Mouse (Mus musculus) ovary, postnatal 10 days (tissue): ENCODE measurements around the gene Tpcn1.

Source experiments
- DNase-seq: peaks from one replicate; pipeline ENCODE4 v3.0.0; 2022; ENCODE audit warnings: low spot score

Gene Tpcn1

DNA sequence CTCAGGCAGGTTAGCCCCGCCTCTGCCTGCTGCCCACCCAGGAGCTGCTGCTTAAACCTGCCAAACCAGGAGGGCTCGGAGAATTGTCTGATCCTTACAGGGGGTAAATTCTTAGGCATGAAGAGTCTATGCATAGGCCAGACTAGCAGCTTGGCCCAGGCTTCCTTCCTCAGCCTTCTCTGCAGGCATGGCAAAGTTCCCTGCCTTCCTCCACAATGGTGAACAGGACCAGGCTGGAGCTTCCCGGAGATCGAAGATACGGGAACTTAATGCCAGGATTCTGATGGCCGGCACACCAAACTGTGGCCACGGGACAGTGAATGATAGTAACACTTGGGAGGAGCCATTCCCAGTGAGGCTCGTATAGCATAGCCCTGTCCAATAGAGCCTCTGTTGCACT lies 30.4 kb downstream of the Tpcn1 start:
- DNase-seq: no peak

DNA sequence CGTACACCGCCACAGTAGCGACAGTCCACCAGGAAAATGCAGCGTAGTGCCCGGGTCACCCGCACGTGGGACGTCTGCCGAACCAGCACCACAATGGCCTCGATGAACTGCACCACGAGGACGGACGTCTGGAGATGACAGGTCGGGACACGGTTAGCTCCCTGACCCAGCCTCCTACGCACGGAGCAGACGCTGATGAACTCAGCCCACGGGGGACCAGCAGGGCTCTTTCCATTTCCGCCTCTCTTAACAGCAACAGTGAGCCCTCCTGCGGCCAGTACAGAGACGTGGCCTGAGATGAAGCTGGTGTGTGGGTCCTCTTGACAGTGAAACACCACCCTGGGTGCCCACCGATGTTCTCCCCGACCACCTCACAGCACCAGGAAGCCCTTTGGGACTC lies 32.6 kb downstream of the Tpcn1 start:
- no peak for DNase-seq

DNA sequence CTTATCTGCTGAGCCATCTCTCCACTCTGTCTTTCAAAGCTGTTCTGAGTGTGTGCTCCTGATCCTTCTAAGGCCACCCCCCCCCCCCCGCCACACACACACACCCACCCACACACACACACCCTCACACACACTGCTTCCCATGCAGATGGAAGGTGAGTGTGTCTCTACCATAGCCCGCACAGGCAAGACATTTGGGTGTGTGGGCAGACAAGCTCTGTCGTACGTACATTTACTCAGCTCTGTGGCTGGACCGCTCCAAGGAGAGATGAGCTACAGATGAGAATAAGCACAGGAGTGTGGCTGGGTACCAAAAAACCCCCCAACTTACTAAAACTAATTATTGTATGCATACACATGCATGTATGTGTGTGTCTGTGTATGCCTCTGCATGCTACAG lies 37.8 kb downstream of the Tpcn1 start:
- no peak for DNase-seq

DNA sequence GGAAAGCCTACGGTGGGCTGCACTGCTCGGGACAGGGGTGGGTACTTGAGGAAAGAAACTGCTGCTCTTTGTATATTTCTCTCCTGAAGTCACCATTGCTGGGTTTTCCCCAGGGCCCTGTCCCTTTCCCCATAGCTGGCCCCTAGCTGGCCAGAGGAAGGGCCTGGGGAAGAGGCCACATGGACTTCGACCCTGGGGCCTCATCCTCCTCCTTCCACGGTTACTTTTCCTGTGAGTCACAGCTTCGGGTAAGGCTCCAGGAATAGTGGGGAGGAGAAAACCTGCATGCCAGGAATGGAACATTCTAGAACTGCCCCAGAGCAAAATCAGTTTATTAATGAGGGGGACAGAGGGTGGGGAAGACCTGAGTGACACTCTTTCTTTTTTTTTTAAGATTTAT lies 38.3 kb downstream of the Tpcn1 start:
- DNase-seq: no peak

DNA sequence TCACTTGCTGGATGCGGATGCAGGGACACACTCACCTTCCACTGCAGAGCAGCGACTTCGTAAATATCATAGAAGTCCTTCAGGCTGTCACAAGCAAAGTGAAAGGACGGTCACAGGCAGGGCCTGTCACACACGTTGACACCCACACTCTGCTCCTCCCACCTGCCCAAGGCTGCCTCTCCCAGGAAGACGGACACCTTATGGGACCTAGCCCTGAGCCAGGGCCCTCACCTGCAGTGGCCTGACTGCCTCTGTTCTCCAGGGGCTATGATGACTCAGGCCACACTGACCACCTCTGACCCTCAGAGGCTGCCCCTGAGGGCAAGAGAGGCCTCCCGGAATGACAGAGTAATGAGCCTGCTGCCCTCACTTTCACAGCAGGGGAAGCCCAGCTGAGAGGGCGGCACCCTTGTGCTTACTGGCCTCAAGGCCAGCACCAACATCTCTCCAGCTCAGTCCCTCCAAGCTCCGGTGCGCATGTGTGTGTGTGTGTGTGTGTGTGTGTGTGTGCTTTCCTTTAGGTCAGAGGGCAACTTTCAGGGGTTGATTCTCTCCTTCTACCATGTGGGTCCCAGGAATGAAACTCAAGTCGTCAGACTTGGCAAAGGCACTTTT lies 40.1 kb downstream of the Tpcn1 start:
- no peak for DNase-seq

DNA sequence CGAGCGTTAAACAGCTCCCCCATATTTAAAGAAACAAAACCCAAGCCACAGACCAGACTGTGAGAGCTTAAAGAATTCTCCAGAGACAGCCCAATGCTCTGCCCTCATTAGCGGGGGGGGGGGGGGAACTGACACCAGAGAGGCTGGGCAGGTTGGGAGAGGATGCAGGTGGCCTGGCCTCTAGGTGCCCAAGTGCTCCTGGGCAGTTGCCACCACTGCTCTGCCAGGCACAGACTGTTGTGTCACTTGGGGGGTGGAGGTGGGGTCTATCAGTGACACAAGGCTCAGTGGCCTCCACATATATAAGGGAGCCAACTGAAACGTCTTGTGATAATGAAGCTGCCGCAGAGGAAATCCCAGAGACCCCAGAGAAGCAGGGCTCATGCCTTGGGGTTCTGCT lies 51.8 kb downstream of the Tpcn1 start:
- no peak for DNase-seq

DNA sequence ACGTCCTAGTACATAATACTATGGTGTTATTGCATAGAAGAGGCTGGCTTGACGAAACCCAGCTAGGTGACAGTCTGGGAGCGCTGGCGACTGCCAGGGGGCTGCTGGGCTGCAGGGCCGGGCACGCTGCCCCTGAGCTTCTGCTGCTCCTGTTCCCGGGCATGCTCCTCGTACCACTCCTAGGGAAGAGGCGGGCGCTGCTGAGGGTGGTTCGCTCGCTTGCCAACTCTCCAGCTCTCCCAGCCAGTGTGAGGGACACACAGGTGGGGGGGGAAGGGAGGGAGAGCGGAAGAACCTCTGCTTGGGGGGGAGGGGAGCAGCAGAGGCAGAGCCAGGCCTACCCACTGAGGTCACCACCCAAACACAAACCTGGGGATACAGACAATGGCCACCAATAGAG lies 52.4 kb downstream of the Tpcn1 start:
- DNase-seq: no peak

DNA sequence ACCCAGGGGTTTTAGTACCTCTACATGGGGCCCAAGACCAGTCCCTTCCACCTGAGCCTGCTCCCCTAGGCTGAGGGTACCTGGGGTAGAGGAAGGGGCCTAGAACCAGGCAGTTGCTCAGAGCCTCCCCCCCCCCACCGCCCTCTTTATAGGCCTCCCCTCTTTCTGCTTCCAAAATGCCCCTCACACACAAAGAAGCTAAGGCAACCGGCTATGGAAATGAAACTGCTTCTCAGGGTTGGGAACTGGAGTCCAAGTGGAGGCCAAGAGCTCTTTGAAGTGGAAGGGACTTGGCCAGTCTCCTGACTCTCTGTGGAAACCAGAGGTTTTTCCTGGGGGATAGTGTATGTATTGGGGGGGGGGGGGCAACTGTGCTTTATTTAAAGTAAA lies 53.8 kb downstream of the Tpcn1 start:
- DNase-seq: no peak

DNA sequence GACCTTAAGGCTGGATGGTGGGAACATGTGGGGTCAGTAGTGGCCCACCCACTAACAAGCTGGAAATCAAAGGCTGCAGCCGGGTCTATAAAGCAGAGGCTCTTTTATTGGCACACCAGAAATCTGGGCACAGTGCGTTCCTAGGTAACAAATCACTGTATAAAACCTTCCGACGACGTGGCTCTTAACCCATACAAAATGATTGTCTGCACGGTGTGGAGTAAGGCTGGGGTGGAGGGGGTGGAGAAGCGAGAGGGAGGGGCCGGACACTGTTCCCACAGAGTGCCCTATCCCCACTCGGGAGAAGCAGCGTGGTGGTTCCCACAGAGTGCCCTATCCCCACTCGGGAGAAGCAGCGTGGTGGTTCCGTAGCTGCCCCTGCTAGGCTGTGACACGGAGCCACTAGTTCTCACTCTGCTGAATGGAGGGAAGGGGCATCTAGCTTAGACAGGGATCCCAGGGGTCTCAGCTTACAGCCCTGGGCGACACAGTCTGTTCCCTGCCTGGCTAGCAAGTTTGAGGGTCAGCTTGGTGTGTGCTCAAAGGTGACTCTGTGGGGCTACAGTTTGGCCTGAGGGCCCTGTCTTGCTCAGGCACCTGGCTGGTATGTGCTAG lies 54.3 kb downstream of the Tpcn1 start:
- DNase-seq: no peak

DNA sequence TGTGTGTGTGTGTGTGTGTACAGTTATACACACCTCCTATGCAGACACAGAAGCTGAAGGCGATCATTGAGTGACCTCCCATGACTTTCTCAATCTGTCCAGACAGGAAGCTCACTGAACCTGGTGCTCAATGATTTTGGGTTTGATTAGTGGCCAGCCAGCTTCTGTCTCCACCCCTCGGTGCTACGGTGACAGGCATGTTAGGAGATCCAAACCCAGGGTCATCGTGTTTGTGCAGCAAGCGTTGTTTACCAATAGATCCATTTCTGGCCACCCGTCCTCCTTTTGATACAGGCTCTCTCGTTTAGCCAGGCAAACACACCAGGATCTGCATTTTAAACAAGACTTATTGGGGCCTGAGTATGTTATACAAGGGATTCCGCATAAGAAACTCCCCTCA lies 56.8 kb downstream of the Tpcn1 start:
- DNase-seq: no peak

DNA sequence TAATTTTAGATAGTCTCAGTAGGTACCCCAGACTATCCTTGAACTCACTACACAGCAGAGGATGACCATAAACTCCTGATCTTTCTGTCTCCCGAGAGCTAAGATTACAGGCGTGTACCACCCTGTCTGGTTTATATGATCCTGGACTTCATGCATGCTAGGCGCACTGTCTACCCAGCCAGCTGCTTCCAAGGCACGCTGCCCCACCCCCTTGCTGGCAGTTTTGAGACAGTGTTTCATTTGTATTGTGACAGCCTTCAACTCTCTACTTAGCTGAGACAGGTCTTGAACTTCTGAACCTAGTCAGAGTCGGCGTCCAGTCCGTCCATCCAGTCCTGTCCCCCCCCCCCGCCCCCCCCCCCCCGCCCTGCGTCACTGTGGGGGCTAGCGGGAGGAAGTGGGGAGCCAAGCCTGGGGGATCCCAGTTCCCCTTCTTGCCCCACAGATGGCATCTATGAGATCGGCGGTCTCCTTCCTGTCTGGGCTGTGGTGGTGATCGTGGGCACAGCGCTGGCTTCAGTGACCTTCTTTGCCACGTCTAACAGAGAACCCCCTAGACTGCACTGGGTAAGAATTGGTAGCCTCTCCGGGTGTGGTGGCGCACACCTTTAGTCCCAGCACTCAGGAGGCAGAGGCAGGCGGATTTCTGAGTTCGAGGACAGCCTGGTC lies 61.0 kb downstream of the Tpcn1 start:
- DNase-seq: no peak

DNA sequence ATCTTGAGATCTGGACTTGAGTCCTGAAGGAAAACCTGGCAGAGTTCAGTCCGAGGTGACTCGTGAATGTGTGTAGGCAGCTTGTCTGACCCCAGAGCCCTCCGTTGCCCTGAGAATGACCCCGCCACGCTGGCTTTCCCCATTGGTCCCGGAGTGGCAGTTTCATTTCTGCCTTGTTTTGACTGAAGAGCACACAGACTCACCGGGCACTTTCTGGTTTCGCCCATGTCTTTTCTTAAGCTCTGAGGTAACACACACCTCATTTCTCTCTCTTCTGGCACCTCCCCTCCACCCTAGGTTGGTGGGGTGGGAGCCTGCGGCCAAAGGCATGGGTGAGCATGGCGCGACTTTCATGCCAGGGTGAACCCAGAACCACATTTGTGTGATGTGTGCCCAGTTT lies 62.2 kb downstream of the Tpcn1 start:
- no peak for DNase-seq

DNA sequence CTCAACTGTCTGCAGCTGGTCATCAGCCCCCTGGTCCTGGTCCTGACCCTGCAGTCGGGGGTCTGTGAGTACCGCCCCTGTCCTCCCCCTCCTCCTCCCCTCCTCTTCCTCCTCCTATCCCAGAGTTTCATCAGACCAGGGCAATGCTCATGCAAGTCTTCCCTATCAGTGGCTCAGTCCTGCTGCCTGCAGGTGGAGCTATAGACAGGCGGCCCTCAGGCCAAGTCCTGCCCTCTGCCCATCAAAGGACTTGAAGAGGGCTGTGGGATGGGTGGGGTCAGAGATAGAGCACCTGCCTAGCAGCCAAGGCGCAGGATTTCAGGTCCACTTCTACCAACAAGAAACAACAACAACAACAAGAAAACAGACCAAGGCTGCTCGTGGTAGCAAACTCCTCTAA lies 62.7 kb downstream of the Tpcn1 start:
- no peak for DNase-seq

DNA sequence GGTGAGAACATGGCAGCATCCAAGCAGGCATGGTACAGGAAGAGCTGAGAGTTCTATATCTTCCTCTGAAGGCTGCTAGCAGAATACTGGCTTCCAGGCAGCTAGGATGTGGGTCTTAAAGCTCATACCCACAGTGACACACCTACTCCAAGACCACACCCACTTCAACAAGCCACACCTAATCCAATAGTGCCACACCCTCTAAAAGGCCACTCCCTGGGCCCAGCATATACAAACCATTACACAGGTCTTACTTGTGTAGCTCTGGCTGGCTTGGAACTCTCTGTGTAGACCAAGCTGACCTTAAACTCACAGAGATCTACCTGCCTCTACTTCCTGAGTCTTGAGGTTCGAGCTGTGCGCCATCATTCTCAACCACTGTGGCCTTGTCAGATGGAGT lies 63.7 kb downstream of the Tpcn1 start:
- DNase-seq: no peak

DNA sequence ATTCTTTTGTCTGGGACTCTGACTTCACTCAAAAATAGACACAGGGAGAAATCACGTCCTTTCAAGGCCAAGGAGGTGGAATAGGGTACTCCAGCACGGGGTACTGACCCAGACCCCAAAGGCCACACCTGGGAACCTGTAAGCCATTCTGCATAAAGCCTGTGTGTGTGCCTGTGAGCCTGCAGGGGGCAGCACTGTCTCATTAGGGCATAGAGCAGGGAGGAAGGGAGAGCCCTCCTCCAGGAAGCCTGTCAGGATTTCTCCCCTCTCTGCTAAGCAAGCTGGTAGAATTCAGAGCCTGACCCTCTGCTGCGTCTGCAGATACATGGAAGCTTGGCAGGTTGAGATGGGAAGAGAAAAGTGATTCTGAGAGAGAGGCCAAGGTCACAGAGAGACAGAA lies 65.8 kb downstream of the Tpcn1 start:
- DNase-seq: no peak

DNA sequence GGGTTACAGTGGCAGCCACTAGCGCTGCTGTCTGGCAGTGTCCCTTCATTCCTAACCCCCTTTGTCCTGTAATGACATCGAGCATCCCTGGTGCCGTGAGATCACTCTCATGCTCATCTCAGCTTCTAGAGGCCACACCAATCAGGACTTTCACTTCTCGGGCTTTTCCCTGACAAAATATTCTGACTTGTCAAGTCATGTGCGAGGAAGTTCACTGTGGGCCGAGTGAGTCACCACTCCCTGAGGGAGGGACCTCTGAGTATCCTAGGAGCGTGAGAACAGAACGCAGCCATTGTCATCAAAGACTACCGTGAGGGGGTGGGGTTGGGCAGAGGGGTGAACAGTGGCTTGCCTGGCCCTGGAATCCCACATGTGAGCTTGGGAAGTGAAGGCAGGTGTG lies 70.9 kb downstream of the Tpcn1 start:
- no peak for DNase-seq

DNA sequence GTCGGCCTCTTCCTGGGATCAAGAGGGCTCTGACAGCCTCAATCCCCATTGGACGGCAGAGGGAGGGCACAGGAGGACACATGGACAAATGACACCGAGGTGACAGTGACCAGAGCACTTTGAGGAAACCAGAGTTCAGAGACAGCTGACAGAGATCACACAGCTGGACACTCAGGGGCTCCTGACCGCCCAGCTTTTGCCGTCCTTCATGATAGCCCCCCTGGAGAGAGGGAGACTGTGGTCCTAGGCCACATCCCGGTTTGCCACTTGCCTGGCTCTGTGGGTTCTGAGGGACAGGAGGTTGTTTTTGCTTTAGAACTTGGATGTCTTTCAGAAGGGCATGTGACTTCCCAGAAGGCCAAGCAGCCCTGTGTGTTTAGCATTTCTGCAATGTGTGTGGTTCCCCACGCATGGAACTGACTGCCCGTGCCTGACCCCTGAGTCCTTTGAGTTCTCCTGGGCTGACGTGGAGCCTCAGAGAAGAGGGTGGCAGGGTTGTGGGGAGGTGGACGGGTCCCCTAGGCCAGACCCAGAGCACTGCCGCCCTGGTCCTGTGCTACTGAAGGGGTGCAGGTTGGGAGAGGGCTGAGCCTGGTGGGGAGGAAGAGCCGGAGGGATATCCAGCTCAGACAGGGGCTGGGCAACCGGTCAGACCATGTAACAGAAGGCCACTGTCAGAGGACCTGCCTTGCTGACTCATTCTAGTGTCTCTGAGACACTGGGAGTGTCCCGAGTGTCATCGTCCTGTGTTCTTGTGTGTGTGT lies 72.1 kb downstream of the Tpcn1 start:
- no peak for DNase-seq

DNA sequence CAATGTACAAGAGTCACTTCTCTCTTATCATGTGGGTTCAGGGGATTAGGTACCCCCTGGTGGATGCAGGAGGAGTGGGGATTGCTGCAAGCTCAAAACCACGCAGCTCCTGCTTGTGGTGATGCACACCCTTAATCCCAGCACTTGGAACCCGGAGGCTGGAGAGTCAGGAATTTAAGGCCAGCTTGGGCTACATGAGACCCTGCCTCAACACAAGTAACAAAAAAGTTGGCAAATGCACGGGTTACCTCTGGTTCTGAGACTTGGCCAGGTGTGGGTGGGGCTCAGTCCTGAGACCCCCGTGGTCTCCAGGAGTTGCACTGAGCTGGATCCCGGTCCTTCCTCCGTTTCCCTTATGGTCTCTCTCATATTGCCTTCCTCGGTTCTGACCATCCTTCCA lies 73.0 kb downstream of the Tpcn1 start:
- no peak for DNase-seq

DNA sequence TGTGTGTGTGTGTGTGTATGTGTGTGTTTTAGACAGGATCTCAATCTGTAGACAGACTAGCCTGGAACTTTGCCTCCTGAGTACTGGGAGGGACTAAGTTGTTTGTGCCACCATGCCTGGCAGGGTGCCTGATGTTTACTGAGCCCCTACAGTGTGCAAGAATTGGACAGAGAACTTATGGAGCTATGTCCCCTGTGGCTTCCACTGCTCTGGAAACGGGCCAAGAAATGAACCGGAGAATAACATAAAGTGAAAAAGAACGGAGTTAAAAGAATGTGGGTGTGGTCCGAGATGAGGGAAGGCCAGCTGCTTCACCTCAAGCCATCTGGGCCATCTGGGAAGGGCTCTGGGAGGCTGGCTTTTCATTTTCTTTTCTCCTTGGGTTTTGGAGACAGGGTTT lies 73.7 kb downstream of the Tpcn1 start:
- no peak for DNase-seq

DNA sequence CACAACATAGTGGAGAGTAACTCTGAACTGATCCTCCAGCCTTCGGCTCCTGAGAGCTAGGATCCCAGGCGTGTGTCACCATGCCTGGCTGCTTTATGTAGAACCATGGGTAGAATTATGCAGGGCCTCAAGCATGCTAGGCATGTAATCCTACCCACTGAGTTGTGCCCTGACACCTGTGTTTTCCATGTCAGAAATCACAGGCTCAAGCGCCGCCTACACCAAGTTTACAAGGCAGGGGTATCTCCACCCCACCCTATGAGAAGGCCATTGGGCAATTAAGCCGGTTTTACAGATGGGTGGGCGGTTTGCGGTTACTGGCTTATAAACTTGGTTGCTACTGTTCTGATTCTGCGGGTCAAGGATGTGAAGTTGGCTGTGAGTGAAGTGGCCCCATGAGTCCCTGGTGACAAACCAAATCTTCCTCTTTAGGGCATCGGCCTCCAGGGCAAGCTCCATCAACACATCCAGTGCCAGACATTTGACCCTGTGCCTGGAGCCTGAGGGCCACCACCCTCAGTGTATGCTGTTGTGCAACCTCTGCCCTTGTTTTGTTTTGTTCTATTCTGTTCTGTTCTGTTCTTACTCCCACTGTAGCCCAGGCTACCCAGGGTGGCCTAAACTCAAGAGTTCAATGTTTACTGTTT lies 74.3 kb downstream of the Tpcn1 start:
- no peak for DNase-seq

DNA sequence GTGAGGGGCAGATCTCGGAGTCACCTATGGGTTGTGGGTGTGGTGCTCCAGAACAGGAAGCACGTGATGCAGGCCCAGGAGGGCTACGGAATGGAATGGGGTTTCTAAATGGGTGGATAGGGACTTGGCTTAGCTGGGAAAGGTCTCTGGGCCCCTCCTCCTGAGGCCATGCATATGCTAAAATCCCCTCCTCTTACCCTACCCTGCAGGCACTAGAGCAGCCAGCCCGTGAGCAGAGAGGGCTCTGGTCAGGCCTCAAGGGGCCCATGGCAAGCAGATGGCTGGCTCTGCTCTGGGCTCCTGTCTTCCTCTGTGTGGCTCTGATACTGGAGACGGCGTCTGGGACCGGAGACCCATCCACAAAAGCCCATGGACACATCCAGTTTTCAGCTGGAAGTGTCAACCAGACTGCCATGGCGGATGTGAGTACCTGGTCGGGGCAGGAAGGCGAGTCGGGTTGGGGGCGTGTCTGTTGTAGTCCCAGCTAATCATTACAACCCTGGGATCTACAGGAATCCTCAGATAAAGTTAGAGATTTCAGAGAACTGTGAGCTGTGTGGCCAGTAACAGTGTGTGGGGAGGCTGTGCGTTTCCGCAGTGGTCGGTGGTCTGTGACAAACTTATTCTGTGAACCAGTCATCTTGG lies 75.4 kb downstream of the Tpcn1 start:
- DNase-seq: no peak

DNA sequence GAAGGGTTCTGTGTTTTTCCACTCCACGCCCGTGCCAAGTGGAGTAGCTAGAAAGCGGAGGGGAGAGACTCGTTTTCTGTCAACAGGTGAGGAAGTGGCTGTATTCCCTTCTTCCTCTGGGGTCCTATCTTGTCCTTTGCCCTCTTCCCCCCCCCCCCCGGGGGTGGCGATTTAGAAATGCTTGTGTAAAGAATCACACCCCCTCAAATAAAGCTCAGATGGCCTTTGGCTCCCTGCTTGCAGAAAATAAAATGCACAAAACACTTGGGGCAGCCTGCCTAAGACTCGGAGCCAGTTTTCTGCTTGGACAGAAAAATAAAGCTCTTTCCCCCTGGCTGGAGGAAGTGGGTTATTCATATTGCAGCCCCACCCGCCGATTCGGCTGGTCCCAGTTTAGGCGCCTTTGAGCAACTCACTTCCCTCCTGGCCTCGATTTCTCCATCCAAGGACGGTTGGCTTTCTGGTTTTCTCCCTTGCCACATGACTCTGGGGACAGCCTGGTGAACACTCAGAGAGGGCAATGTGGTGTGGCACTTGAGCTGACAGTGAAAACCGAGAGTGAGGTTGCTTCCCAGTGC lies 76.7 kb downstream of the Tpcn1 start:
- no peak for DNase-seq
